Mouse (Mus musculus) ES-Bruce4 (cell line): ENCODE measurements at regions not wholly inside any gene's neighbourhood (a gene's known extent, or its start where the extent isn't known, plus 50 kb on each side); places are given as distances from the start of the nearest gene placed in this dataset.

ENCODE experiments used
- H3K27ac ChIP-seq: 2 replicates; pipeline ENCODE4 v1.5.1; 2012; ENCODE audit warnings: low read length, inconsistent platforms; ENCODE audit not compliant: insufficient read depth
- H3K27me3 ChIP-seq: 2 replicates; pipeline ENCODE4 v1.6.1; 2012; ENCODE audit warnings: mild to moderate bottlenecking, low read length, inconsistent platforms; ENCODE audit not compliant: control insufficient read depth, poor library complexity, insufficient read depth, severe bottlenecking
- H3K36me3 ChIP-seq: 2 replicates; pipeline ENCODE4 v1.6.1; 2012; ENCODE audit warnings: inconsistent platforms, mild to moderate bottlenecking, low read length, moderate library complexity; ENCODE audit not compliant: control insufficient read depth, poor library complexity, insufficient read depth, severe bottlenecking
- H3K4me1 ChIP-seq: one replicate; pipeline ENCODE4 v1.8.1; 2011; ENCODE audit warnings: low read length; ENCODE audit not compliant: control insufficient read depth, insufficient read depth
- H3K4me3 ChIP-seq: 2 replicates; pipeline ENCODE4 v1.5.1; 2011; ENCODE audit warnings: low read depth, mild to moderate bottlenecking, low read length
- H3K9ac ChIP-seq: 2 replicates; pipeline ENCODE4 v1.6.1; 2012; ENCODE audit warnings: low read depth, mild to moderate bottlenecking, inconsistent platforms; ENCODE audit not compliant: poor library complexity, severe bottlenecking
- H3K9me3 ChIP-seq: replicated peaks from 2 replicates; pipeline ENCODE4 v1.6.1; 2012; ENCODE audit warnings: mild to moderate bottlenecking, low read length, inconsistent platforms; ENCODE audit not compliant: control insufficient read depth, poor library complexity, insufficient read depth, severe bottlenecking
- CTCF ChIP-seq: IDR thresholded peaks from one replicate; pipeline ENCODE4 v1.8.1; 2011; ENCODE audit warnings: low read depth, low read length
- EP300 ChIP-seq: IDR thresholded peaks from 2 replicates; pipeline ENCODE4 v1.6.1; 2011; ENCODE audit warnings: low read depth, low read length; ENCODE audit not compliant: insufficient read depth
- POLR2A ChIP-seq: IDR thresholded peaks from one replicate; pipeline ENCODE4 v1.8.1; 2011; ENCODE audit warnings: low read length; ENCODE audit not compliant: insufficient read depth

- Histone ChIP-seq H3K36me3 (no peaks in the 10 kb centered on the region), H3K9me3 (no peaks in the 10 kb centered on the region), H3K27ac (no peak overlapping the region), H3K27me3 (no peaks in the 10 kb centered on the region), H3K4me1 (peaks cover 10% of the 10 kb centered on the region), H3K9ac (no peak overlapping the region), H3K4me3 (no peak overlapping the region)
- TF ChIP-seq EP300 = no peak
- TF ChIP-seq CTCF = no peak
- no peak for TF ChIP-seq POLR2A
These were observed 63.2 kb upstream of the Sox13 start for GRCm38 (mm10) chr1:133487171-133487901.

- Histone ChIP-seq H3K9ac (no peak overlapping the region), H3K27me3 (no peaks in the 10 kb centered on the region), H3K9me3 (no peaks in the 10 kb centered on the region), H3K36me3 (no peaks in the 10 kb centered on the region), H3K4me3 (no peak overlapping the region), H3K27ac (no peak overlapping the region), H3K4me1 (peaks cover 4% of the 10 kb centered on the region)
- no peak for TF ChIP-seq CTCF
- TF ChIP-seq POLR2A = no peak
These were observed 62.2 kb upstream of the Sox13 start for GRCm38 (mm10) chr1:133486370-133486769.

GRCm38 (mm10) chr1:133482891-133483290 is 58.7 kb upstream of the Sox13 start:
- Histone ChIP-seq H3K36me3 (no peaks in the 10 kb centered on the region), H3K9ac (no peak overlapping the region), H3K27me3 (no peaks in the 10 kb centered on the region), H3K27ac (no peak overlapping the region), H3K4me3 (no peak overlapping the region), H3K9me3 (no peaks in the 10 kb centered on the region), H3K4me1 (no peaks in the 10 kb centered on the region)
- TF ChIP-seq CTCF (no peak), EP300 (no peak), POLR2A (no peak)

- Histone ChIP-seq H3K9me3 (no peaks in the 10 kb centered on the region), H3K4me3 (no peak overlapping the region), H3K27me3 (no peaks in the 10 kb centered on the region), H3K27ac (no peak overlapping the region), H3K4me1 (no peaks in the 10 kb centered on the region), H3K36me3 (no peaks in the 10 kb centered on the region), H3K9ac (no peak overlapping the region)
- TF ChIP-seq EP300 (no peak), CTCF (no peak), POLR2A (no peak)
These were observed 50.4 kb upstream of the Sox13 start for GRCm38 (mm10) chr1:133474546-133474945.
